Mouse (Mus musculus) limb, embryonic 11.5 days (tissue): ENCODE measurements around the gene Fars2. TPM values are rescaled to one million over a fixed set of nuclear protein-coding genes. Genes with fewer than 3 reads are reported as not detected.

Experiments used
- ATAC-seq: fragments of 200-750 bp; cut with Nextera tagmentation; 2 replicates; pipeline ENCODE4 v1.8.0; 2017; ENCODE audit warnings: low read depth; ENCODE audit not compliant: insufficient number of reproducible peaks, low FRiP score, low TSS enrichment
- DNase-seq: peaks from one replicate; pipeline ENCODE4 v3.0.0-alpha.2; 2015; ENCODE audit warnings: low spot score
- H3K27ac ChIP-seq: fragments of 300-500 bp; sonication (generic); replicated peaks from 2 replicates; pipeline ENCODE4 v1.5.1; 2014; ENCODE audit warnings: low read depth, mild to moderate bottlenecking, low read length
- H3K27me3 ChIP-seq: fragments of 300-500 bp; sonication (generic); 2 replicates; pipeline ENCODE4 v1.6.1; 2014; ENCODE audit warnings: mild to moderate bottlenecking, low read length, mixed read lengths; ENCODE audit not compliant: control insufficient read depth, insufficient read depth
- H3K36me3 ChIP-seq: fragments of 300-500 bp; sonication (generic); 2 replicates; pipeline ENCODE4 v1.6.1; 2014; ENCODE audit warnings: mild to moderate bottlenecking, low read length, moderate library complexity, mixed read lengths; ENCODE audit not compliant: control insufficient read depth, insufficient read depth
- H3K4me1 ChIP-seq: fragments of 300-500 bp; sonication (generic); 2 replicates; pipeline ENCODE4 v1.6.1; 2014; ENCODE audit warnings: low read length, mixed read lengths; ENCODE audit not compliant: control insufficient read depth, insufficient read depth
- H3K4me2 ChIP-seq: fragments of 300-500 bp; sonication (generic); 2 replicates; pipeline ENCODE4 v1.6.1; 2014; ENCODE audit warnings: low read depth, mild to moderate bottlenecking, moderate library complexity; ENCODE audit not compliant: severe bottlenecking
- H3K4me3 ChIP-seq: fragments of 300-500 bp; sonication (generic); 2 replicates; pipeline ENCODE4 v1.5.1; 2014; ENCODE audit warnings: low read depth, low read length
- H3K9ac ChIP-seq: fragments of 300-500 bp; sonication (generic); 2 replicates; pipeline ENCODE4 v1.6.1; 2014; ENCODE audit warnings: mild to moderate bottlenecking, low read length
- H3K9me3 ChIP-seq: fragments of 300-500 bp; sonication (generic); 2 replicates; pipeline ENCODE4 v1.6.1; 2016; ENCODE audit warnings: low read length; ENCODE audit not compliant: control insufficient read depth
- WGBS: fragments of 180-500 bp; shearing (Covaris S2); extraction: QIAGEN DNeasy Blood & Tissue Kit; methylation state at CpG from one replicate; pipeline ENCODE4 v1.1.7; 2014; 5-methylcytosine and 5-hydroxymethylcytosine counted together
- polyA plus RNA-seq: library from polyadenylated mRNA; unstranded; fragments of >200 nt; fragmentation: Nextera tagmentation; extraction: Ambion mirVana; gene quantifications from 2 replicates; pipeline ENCODE4 v1.2.1, GENCODE M21; 2014

Fars2 gene
- polyA plus RNA-seq, 1 experiment from 2014 or later = 25.9 TPM

DNA sequence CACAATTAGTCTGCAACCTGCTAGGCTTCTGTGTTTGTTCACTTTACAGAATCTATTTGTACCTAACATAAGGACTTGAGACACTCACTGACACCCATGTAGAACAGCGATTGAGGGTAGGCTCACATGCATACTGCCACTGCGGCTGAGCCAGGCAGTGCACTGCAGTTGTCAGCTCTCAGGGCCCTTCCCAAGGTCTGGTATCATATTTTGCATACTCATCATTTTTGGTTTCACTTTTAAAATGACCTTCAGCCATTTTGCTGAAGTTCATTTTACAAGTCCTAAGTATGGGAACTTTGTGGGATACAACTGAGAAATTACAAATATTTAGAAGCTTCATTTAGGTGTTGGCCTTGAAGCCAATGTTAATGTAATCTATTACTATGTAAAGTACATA, 73.4 kb downstream of the Fars2 start:
- no peaks in the 10 kb centered on the region for H3K36me3 ChIP-seq
- no peak overlapping the region for H3K9ac ChIP-seq
- 93% methylated on average over 2 of the region's 2 CpGs for WGBS
- H3K4me1 ChIP-seq = no peaks in the 10 kb centered on the region
- H3K4me2 ChIP-seq = no peak overlapping the region
- H3K27ac ChIP-seq = no peak overlapping the region
- H3K4me3 ChIP-seq = no peak overlapping the region
- ATAC-seq = no peak
- H3K27me3 ChIP-seq = no peaks in the 10 kb centered on the region
- no peak for DNase-seq
- no peaks in the 10 kb centered on the region for H3K9me3 ChIP-seq

DNA sequence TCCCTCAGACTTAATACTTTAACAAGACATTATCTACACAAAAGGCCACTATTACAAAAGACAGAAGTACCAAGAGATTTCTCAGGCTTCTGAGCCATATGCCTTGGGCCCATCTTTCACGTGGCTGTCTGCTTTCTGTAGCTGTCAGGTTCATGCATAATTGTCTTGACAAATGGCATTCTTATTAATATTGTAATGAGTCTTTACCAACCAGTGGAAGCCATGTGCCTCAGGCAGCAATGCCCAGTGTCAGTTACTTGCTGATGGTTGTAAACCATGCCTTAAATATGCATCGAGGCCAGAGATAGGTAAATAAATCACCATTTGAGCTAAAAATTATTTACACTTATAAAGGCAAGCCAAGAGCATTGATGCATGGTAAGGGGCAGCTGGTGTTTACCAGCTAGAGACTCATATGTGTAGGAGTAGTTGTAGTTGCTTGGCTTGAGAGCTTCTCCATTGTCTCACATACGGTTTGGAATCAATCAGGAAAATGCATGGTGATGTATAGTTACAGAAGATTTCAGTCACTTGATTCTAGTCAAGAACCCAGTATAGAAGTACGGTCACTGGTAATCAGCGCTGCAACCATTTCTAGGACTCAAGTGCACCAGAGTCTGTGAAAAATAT, 76.4 kb downstream of the Fars2 start:
- Histone ChIP-seq H3K4me3 (no peak overlapping the region), H3K36me3 (no peaks in the 10 kb centered on the region), H3K27ac (no peak overlapping the region), H3K9me3 (no peaks in the 10 kb centered on the region), H3K9ac (no peak overlapping the region), H3K4me2 (no peak overlapping the region), H3K27me3 (no peaks in the 10 kb centered on the region), H3K4me1 (no peaks in the 10 kb centered on the region)
- ATAC-seq (no peak), DNase-seq (no peak)
- WGBS = 83% methylated on average over 5 of the region's 5 CpGs

DNA sequence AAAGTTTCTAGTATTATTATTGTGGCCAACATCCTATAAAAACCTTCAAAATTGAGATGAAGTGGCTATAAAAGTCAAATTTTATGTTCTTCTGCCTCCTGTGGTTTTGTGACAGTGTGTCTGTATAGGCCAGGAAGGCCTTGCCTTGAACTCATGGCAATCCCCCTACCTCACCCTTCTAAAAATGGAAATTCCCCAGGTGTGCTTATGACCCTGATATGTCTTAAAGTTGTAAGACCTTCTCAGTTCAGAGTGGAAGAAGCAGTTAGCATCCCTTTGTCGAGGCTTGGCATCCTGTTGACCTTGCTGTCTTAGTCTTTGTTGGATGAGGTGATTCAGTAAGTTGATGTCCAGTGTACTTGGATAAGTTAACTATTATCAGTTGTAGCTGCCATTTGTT, 82.1 kb downstream of the Fars2 start:
- no peaks in the 10 kb centered on the region for H3K9me3 ChIP-seq
- H3K27ac ChIP-seq = no peak overlapping the region
- no peaks in the 10 kb centered on the region for H3K4me1 ChIP-seq
- 86% methylated on average over 1 of the region's 1 CpGs for WGBS
- ATAC-seq = no peak
- no peak overlapping the region for H3K4me2 ChIP-seq
- no peak overlapping the region for H3K4me3 ChIP-seq
- H3K36me3 ChIP-seq = no peaks in the 10 kb centered on the region
- H3K9ac ChIP-seq = no peak overlapping the region
- H3K27me3 ChIP-seq = no peaks in the 10 kb centered on the region
- no peak for DNase-seq

DNA sequence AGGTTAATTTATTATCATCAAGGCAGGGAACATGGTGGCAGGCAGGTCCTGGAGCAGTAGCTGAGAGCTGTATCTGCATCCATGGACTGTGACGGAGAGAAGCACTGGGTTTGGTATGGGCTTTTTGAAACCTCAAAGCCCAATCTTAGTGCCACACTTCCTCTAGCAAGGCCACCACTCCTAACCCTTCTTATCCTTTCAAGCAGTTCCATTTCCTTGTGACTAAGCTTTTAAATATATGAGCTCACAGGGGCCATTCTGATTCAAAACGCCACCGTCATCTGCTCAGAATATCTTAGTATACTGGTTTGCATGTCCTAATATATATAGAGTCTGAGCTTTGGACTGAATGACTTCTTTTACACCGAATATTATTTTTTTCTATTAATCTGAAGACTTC, 83.2 kb downstream of the Fars2 start:
- no peaks in the 10 kb centered on the region for H3K4me1 ChIP-seq
- DNase-seq (no peak), ATAC-seq (no peak)
- no peaks in the 10 kb centered on the region for H3K27me3 ChIP-seq
- H3K4me2 ChIP-seq = no peak overlapping the region
- no peaks in the 10 kb centered on the region for H3K36me3 ChIP-seq
- no peaks in the 10 kb centered on the region for H3K9me3 ChIP-seq
- H3K4me3 ChIP-seq = no peak overlapping the region
- no peak overlapping the region for H3K9ac ChIP-seq
- 92% methylated on average over 4 of the region's 4 CpGs for WGBS
- H3K27ac ChIP-seq = no peak overlapping the region

DNA sequence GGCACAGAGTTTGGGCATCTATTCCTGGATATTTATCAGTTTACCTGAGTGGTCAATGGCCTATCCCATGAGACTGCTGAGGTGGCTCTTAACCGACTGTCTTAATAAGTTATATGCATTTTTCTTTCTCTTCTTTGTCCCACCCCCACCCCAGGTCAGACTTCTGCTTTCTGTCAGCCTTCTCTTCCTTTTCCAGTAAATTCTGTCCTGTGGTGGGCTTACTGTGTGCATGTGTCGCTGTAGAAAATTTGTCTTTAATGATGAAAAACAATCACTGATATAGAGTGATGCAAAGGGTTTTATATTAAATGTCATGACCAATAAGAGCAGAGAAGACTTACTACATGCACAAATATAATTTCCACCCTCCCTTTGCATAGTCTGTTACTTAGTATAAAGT, 85.3 kb downstream of the Fars2 start:
- Histone ChIP-seq H3K9me3 (no peaks in the 10 kb centered on the region), H3K27me3 (no peaks in the 10 kb centered on the region), H3K36me3 (no peaks in the 10 kb centered on the region), H3K9ac (no peak overlapping the region), H3K4me2 (no peak overlapping the region), H3K4me3 (no peak overlapping the region), H3K27ac (no peak overlapping the region), H3K4me1 (no peaks in the 10 kb centered on the region)
- 86% methylated on average over 2 of the region's 2 CpGs for WGBS
- DNase-seq (no peak), ATAC-seq (no peak)

DNA sequence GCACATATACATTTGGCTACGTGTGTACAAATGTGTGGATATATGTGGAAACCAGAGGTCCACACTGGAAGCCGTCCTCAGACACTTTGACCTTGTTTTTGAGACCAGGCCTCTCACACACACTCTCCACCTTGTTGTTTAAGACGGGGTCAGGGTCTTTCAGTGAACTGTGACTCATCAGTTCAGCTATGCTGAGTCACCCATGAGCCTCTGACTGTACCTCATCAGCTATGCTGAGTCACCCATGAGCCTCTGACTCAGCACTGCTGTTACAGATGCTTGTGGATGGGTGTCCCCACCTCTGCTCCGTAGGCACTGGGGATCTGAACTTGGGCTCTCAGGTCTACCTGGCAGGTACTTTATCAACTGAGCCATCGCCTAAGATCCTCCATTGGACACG, 85.8 kb downstream of the Fars2 start:
- Histone ChIP-seq H3K27me3 (no peaks in the 10 kb centered on the region), H3K4me2 (no peak overlapping the region), H3K4me1 (no peaks in the 10 kb centered on the region), H3K9me3 (no peaks in the 10 kb centered on the region), H3K4me3 (no peak overlapping the region), H3K36me3 (no peaks in the 10 kb centered on the region), H3K9ac (no peak overlapping the region), H3K27ac (no peak overlapping the region)
- ATAC-seq (no peak), DNase-seq (peak; percentile 25)
- 86% methylated on average over 6 of the region's 6 CpGs for WGBS

DNA sequence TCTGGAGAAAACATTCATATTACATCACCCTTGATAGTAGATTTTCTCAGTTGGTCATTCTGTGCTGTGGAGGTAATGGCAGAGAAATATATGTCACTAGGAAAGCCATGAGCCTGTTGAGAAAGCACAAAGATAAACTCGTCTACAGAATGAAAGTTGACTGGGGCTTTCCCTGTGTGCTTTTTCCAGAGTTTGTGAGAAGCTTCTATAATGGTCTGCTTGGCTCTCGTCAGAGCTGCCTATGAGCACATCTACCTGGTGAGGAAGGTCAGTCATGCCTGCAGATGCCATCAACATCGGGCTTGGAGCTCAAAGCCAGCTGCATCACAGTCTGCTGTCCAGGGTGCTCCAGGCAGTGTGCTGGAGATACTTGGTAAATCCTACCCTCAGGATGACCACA, 87.1 kb downstream of the Fars2 start:
- H3K9ac ChIP-seq = no peak overlapping the region
- H3K27me3 ChIP-seq = no peaks in the 10 kb centered on the region
- ATAC-seq (no peak), DNase-seq (no peak)
- 83% methylated on average over 3 of the region's 3 CpGs for WGBS
- H3K9me3 ChIP-seq = no peaks in the 10 kb centered on the region
- no peaks in the 10 kb centered on the region for H3K36me3 ChIP-seq
- no peaks in the 10 kb centered on the region for H3K4me1 ChIP-seq
- no peak overlapping the region for H3K4me2 ChIP-seq
- no peak overlapping the region for H3K27ac ChIP-seq
- no peak overlapping the region for H3K4me3 ChIP-seq

DNA sequence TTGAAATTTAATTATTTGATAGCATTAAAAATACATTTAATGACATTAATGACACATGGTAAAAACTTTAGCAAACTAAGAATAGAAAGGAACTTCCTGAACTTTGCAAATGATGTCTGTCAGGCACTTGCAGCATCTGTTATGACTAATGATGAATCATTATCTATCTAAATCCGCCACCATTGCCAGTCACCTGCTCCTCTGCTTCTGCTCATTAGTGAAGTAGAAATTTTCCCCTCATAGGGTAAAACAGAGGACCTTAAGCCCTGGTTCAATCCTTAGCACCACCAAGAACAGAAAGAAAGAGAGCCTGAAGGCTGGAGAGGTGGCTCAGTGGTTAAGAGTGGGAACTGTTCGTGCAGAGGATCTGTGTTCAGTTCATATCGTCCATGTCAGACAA, 93.8 kb downstream of the Fars2 start:
- no peak overlapping the region for H3K27ac ChIP-seq
- no peak overlapping the region for H3K4me3 ChIP-seq
- H3K27me3 ChIP-seq = no peaks in the 10 kb centered on the region
- no peaks in the 10 kb centered on the region for H3K4me1 ChIP-seq
- H3K36me3 ChIP-seq = no peaks in the 10 kb centered on the region
- no peak overlapping the region for H3K9ac ChIP-seq
- H3K4me2 ChIP-seq = no peak overlapping the region
- no peaks in the 10 kb centered on the region for H3K9me3 ChIP-seq
- DNase-seq (no peak), ATAC-seq (no peak)
- 84% methylated on average over 3 of the region's 3 CpGs for WGBS

DNA sequence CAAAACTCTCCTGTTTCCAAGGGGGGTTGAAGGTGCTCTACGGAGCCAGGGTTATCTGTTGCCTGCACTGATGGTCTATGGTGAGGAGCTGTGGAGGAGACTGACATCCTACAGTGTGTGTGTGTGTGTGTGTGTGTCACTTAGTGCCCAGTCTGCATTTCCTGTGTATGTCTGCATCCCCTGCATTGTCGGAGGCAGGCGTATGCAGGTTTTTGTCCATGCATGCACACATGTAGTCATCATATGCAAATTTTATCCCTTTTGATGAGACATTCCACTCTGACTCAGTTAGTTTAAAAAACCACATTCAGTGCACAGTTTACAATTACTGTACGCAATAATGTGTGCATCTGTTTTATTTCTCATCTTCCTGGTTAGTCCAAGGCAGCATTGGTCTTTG, 96.8 kb downstream of the Fars2 start:
- Histone ChIP-seq H3K27me3 (no peaks in the 10 kb centered on the region), H3K4me1 (no peaks in the 10 kb centered on the region), H3K9ac (no peak overlapping the region), H3K36me3 (no peaks in the 10 kb centered on the region), H3K4me3 (no peak overlapping the region), H3K27ac (no peak overlapping the region), H3K9me3 (no peaks in the 10 kb centered on the region), H3K4me2 (no peak overlapping the region)
- DNase-seq (no peak), ATAC-seq (no peak)
- WGBS = 92% methylated on average over 4 of the region's 4 CpGs
